ENCODE assay signal across 9 mouse cellular contexts in genomic region chr16:12201216-12201615, GRCm38 (mm10).
A peak's percentile ranks its signal among the peaks of the same experiment; 100 is the strongest.
DNase-seq lines count a peak whose midpoint lies in the region; ATAC-seq lines count a peak whose summit lies in the region.
"Had no signal": no experiment of that assay in that cellular context is flagged by ENCODE, and none has a peak within 500 bp of the region (broad histone marks: within the 10 kb centered on the region; RNA-seq: fewer than 3 reads in every experiment).

No protein-coding gene starts in this region.

- H3K9ac ChIP-seq in hindbrain, embryonic 11.5 days (ENCODE audit: low read depth, low read length) = no peak overlapping the region
- H3K9ac ChIP-seq in hindbrain, embryonic 12.5 days = no peak overlapping the region
- H3K9ac ChIP-seq: neural tube, embryonic 12.5 days had no signal

- no peaks in the 10 kb centered on the region for H3K27me3 ChIP-seq in hindbrain, embryonic 11.5 days (ENCODE audit: control insufficient read depth, insufficient read depth, low read length)
- H3K27me3 ChIP-seq in hindbrain, embryonic 12.5 days = no peaks in the 10 kb centered on the region
- H3K27me3 ChIP-seq: neural tube, embryonic 12.5 days had no signal

- H3K4me1 ChIP-seq in hindbrain, embryonic 11.5 days (replicated peaks; ENCODE audit: control insufficient read depth, insufficient read depth, low read length) = no peaks in the 10 kb centered on the region
- H3K4me1 ChIP-seq in hindbrain, embryonic 12.5 days = no peaks in the 10 kb centered on the region
- H3K4me1 ChIP-seq: neural tube, embryonic 12.5 days had no signal

- DNase-seq in hindbrain, embryonic 11.5 days (ENCODE audit: low spot score) = peak; percentile 25
- peak; percentile 31 for DNase-seq in 416B (ENCODE audit: low read depth)
- DNase-seq in Muller cell, postnatal 12 days (ENCODE audit: inconsistent ontology term) = peak; percentile 25
- DNase-seq in embryo, embryonic 11.5 days (ENCODE audit: low read depth, low spot score) = peak; percentile 5
- no peak for DNase-seq in thymus, postnatal 0 days (ENCODE audit: low spot score)
- DNase-seq in gastrocnemius, postnatal 25 days = no peak

- no peaks in the 10 kb centered on the region for H3K36me3 ChIP-seq in hindbrain, embryonic 11.5 days (ENCODE audit: control insufficient read depth, insufficient read depth, low read length)
- H3K36me3 ChIP-seq in hindbrain, embryonic 12.5 days = no peaks in the 10 kb centered on the region
- H3K36me3 ChIP-seq: neural tube, embryonic 12.5 days had no signal

- no peak overlapping the region for H3K27ac ChIP-seq in hindbrain, embryonic 11.5 days (ENCODE audit: low read depth, low read length)
- no peak overlapping the region for H3K27ac ChIP-seq in hindbrain, embryonic 12.5 days
- H3K27ac ChIP-seq: neural tube, embryonic 12.5 days had no signal

- no peak overlapping the region for H3K4me3 ChIP-seq in hindbrain, embryonic 11.5 days (ENCODE audit: low read depth, low read length)
- H3K4me3 ChIP-seq in hindbrain, embryonic 12.5 days = no peak overlapping the region
- H3K4me3 ChIP-seq: neural tube, embryonic 12.5 days had no signal

- H3K4me2 ChIP-seq in hindbrain, embryonic 11.5 days (replicated peaks; ENCODE audit: low read depth, low read length) = no peak overlapping the region
- no peak overlapping the region for H3K4me2 ChIP-seq in hindbrain, embryonic 12.5 days (replicated peaks)
- H3K4me2 ChIP-seq: neural tube, embryonic 12.5 days had no signal

- WGBS in hindbrain, embryonic 11.5 days = 41% methylated on average over 3 of the region's 3 CpGs
- 33% methylated on average over 3 of the region's 3 CpGs for WGBS in hindbrain, embryonic 12.5 days

- ATAC-seq in hindbrain, embryonic 11.5 days (ENCODE audit: low FRiP score) = no peak
- ATAC-seq in hindbrain, embryonic 12.5 days (ENCODE audit: low FRiP score) = no peak
- no peak for ATAC-seq in CD4-positive, CD25-positive, alpha-beta regulatory T cell, adult 4 months

- H3K9me3 ChIP-seq in hindbrain, embryonic 11.5 days (ENCODE audit: control insufficient read depth, low read length) = no peaks in the 10 kb centered on the region
- H3K9me3 ChIP-seq in hindbrain, embryonic 12.5 days (replicated peaks) = no peaks in the 10 kb centered on the region
- H3K9me3 ChIP-seq: neural tube, embryonic 12.5 days had no signal

Comparison
In these comparisons a context has a peak if more than half of its experiments do, and no peak if none do; other contexts are left out.
1. DNase-seq: peak in hindbrain, embryonic 11.5 days (single experiment), 416B (single experiment), Muller cell, postnatal 12 days (single experiment) and embryo, embryonic 11.5 days (single experiment); none in thymus, postnatal 0 days (single experiment) and gastrocnemius, postnatal 25 days (single experiment).